Mouse (Mus musculus) kidney, postnatal 0 days (tissue): ENCODE measurements around the gene Lin7a. TPM values are rescaled to one million over a fixed set of nuclear protein-coding genes. Genes with fewer than 3 reads are reported as not detected.

ENCODE experiments used
- ATAC-seq: fragments of 200-750 bp; cut with Nextera tagmentation; replicated peaks from 2 replicates; pipeline ENCODE4 v1.8.0; 2017; ENCODE audit warnings: low read depth, moderate number of reproducible peaks, moderate TSS enrichment, moderate library complexity; ENCODE audit not compliant: low FRiP score
- DNase-seq: peaks from one replicate; pipeline ENCODE4 v3.0.0-alpha.2; 2016; ENCODE audit warnings: low spot score
- H3K27ac ChIP-seq: fragments of 300-500 bp; sonication (generic); 2 replicates; pipeline ENCODE4 v1.5.1; 2014; ENCODE audit warnings: mild to moderate bottlenecking
- H3K27me3 ChIP-seq: fragments of 300-500 bp; sonication (generic); 2 replicates; pipeline ENCODE4 v1.6.1; 2014; ENCODE audit warnings: low read length, mixed read lengths; ENCODE audit not compliant: insufficient read depth
- H3K36me3 ChIP-seq: fragments of 300-500 bp; sonication (generic); 2 replicates; pipeline ENCODE4 v1.6.1; 2014; ENCODE audit warnings: low read length, mixed read lengths; ENCODE audit not compliant: insufficient read depth
- H3K4me1 ChIP-seq: fragments of 300-500 bp; sonication (generic); replicated peaks from 2 replicates; pipeline ENCODE4 v1.6.1; 2014; ENCODE audit warnings: antibody characterized with exemption, low read length, mixed read lengths; ENCODE audit not compliant: insufficient read depth
- H3K4me2 ChIP-seq: fragments of 300-500 bp; sonication (generic); 2 replicates; pipeline ENCODE4 v1.6.1; 2014; ENCODE audit warnings: mild to moderate bottlenecking, low read length, moderate library complexity, mixed read lengths
- H3K4me3 ChIP-seq: fragments of 300-500 bp; sonication (generic); replicated peaks from 2 replicates; pipeline ENCODE4 v1.5.1; 2014; ENCODE audit warnings: low read depth, low read length
- H3K9ac ChIP-seq: fragments of 300-500 bp; sonication (generic); 2 replicates; pipeline ENCODE4 v1.6.1; 2014; ENCODE audit warnings: low read depth, low read length
- H3K9me3 ChIP-seq: fragments of 300-500 bp; sonication (generic); replicated peaks from 2 replicates; pipeline ENCODE4 v1.6.1; 2016; ENCODE audit warnings: low read length, inconsistent platforms, mixed read lengths
- CTCF ChIP-seq: IDR thresholded peaks from 2 replicates; pipeline ENCODE4 v1.5.1; 2016; ENCODE audit warnings: antibody characterized with exemption, low read depth, mild to moderate bottlenecking, moderate library complexity
- WGBS: fragments of 180-500 bp; shearing (Covaris S2); extraction: QIAGEN DNeasy Blood & Tissue Kit; methylation state at CpG from one replicate; pipeline ENCODE4 v1.1.7; 2014; 5-methylcytosine and 5-hydroxymethylcytosine counted together
- polyA plus RNA-seq: library from polyadenylated mRNA; unstranded; fragments of >200 nt; fragmentation: Nextera tagmentation; extraction: Ambion mirVana; gene quantifications from 2 replicates; pipeline ENCODE4 v1.2.1, GENCODE M21; 2015

Lin7a gene
- polyA plus RNA-seq, 1 experiment from 2014 or later: 0.54 TPM

DNA sequence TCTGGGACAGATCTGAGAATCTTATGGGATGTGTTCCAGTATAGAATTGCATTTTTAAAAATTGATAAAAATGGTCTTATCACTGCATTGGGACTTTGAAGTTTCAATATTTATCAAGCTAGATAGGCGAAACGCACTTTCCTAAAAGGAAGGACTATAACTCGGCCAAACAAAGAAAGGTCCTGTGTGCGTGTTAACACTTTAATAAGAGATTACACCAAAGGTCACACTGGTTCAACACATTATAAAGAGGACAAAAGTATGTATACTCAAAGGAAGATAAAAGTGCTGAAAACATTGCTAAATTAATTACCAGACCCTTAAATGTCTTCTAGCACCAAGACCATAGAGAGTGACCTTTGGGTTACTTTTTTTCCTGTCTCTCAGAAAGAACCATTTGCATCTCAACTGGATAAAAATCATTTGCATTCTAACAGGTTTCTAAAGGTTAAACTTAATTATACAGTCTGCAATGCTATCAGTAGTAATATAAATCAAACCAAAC, 46.1 kb upstream of the Lin7a start:
- Histone ChIP-seq H3K27ac (no peak overlapping the region), H3K4me2 (no peak overlapping the region), H3K4me1 (no peaks in the 10 kb centered on the region), H3K27me3 (no peaks in the 10 kb centered on the region), H3K9me3 (no peaks in the 10 kb centered on the region), H3K36me3 (no peaks in the 10 kb centered on the region), H3K9ac (no peak overlapping the region), H3K4me3 (no peak overlapping the region)
- 91% methylated on average over 4 of the region's 4 CpGs for WGBS
- no peak for TF ChIP-seq CTCF
- ATAC-seq (no peak), DNase-seq (no peak)

DNA sequence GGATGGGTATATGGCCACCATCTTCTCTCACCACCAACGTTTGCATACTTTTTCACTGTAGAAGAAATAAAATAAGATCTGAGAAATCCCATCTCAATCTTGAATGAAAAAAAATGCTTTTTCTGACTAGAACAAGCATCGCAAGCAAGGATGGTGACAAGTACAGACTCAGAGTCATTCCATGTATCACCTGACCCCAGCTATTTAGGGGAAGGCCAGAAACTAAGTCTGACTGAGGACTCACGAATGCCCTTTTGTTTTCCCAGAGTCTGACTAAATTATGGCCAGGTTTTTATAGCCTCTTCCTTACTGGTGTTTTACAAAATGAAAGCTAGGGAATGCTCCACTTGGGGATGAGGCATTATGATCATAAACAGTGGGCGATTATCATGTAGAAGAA, 45.6 kb upstream of the Lin7a start:
- WGBS: 79% methylated on average over 4 of the region's 4 CpGs
- Histone ChIP-seq H3K9me3 (no peaks in the 10 kb centered on the region), H3K27ac (no peak overlapping the region), H3K27me3 (no peaks in the 10 kb centered on the region), H3K36me3 (no peaks in the 10 kb centered on the region), H3K4me2 (no peak overlapping the region), H3K4me1 (no peaks in the 10 kb centered on the region), H3K4me3 (no peak overlapping the region), H3K9ac (no peak overlapping the region)
- DNase-seq (no peak), ATAC-seq (no peak)
- no peak for TF ChIP-seq CTCF

GRCm38 (mm10) chr10:107227901-107228300, 43.6 kb upstream of the Lin7a start:
- H3K27ac ChIP-seq: no peak overlapping the region
- DNase-seq: no peak

GRCm38 (mm10) chr10:107228776-107229175, 42.7 kb upstream of the Lin7a start:
- H3K27me3 ChIP-seq: no peaks in the 10 kb centered on the region
- no peak overlapping the region for H3K9ac ChIP-seq
- H3K27ac ChIP-seq: no peak overlapping the region
- no peaks in the 10 kb centered on the region for H3K9me3 ChIP-seq
- DNase-seq: no peak
- H3K4me1 ChIP-seq: no peaks in the 10 kb centered on the region
- H3K4me3 ChIP-seq: no peak overlapping the region
- no peak overlapping the region for H3K4me2 ChIP-seq
- ATAC-seq: no peak
- no peaks in the 10 kb centered on the region for H3K36me3 ChIP-seq
- no peak for TF ChIP-seq CTCF
- WGBS: 82% methylated on average over 5 of the region's 5 CpGs

More at GRCm38 (mm10) chr10:107227901-107228300, 43.6 kb upstream of the Lin7a start:
- no peak for TF ChIP-seq CTCF
- Histone ChIP-seq H3K9me3 (no peaks in the 10 kb centered on the region), H3K36me3 (no peaks in the 10 kb centered on the region), H3K4me2 (no peak overlapping the region), H3K4me3 (no peak overlapping the region), H3K4me1 (no peaks in the 10 kb centered on the region), H3K27me3 (no peaks in the 10 kb centered on the region), H3K9ac (no peak overlapping the region)
- no peak for ATAC-seq
- 92% methylated on average over 1 of the region's 1 CpGs for WGBS

DNA sequence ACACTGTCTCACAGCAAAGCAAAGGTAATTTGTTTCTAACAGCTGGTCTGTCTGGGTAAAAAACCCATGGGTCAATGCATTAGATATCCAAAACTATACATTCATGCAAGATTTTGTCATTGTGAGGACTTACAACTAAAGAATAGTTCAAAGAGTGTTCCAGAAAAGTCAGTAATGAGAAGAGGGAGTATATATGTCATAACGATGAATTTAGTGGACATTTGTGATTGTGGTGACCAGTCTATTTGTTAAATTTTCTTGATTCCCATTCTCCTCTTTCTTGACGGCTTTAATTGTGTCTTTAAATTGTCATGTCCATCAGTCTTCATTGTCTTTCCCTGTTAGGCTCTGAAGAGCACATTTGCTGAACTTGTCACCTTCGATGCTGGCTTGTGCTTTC, 42.1 kb upstream of the Lin7a start:
- Histone ChIP-seq H3K36me3 (no peaks in the 10 kb centered on the region), H3K27ac (no peak overlapping the region), H3K4me3 (no peak overlapping the region), H3K9ac (no peak overlapping the region), H3K9me3 (no peaks in the 10 kb centered on the region), H3K27me3 (no peaks in the 10 kb centered on the region), H3K4me2 (no peak overlapping the region), H3K4me1 (no peaks in the 10 kb centered on the region)
- no peak for TF ChIP-seq CTCF
- DNase-seq: no peak
- no peak for ATAC-seq
- 80% methylated on average over 3 of the region's 3 CpGs for WGBS

DNA sequence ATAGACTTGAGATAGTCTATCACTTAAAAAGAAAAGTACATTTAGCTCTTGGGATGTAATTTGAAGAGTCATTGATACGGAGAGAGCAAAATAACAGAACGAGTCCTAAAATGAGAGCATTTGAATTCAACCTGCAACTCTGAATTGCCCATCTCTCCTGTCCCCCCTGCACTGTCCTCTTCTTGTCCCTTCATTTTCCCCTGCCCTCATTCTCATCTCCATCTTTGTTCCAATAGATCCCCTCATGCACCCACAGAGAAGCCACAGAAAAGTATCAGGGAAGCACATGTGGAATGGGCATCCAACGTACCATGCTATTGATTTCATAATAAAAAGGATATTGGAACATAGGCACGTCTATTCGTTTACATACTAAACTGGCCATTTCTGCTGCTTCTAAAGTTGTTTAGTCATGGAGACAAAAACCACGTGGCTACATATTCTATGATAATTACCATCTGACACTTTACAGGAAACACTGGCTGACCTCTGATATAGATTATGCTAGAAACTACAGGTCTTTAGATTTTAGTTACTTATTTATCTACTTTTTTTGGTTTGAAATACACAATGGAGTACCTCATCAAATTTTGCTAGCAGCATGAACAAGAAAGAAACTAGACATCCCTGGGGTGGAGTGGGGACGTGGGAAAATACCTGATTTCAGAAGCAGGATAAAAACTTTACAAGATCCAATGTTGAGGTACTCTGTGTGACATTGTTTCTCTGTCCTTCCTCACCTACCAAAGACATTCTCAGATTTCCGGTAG, 41.2 kb upstream of the Lin7a start:
- Histone ChIP-seq H3K4me2 (no peak overlapping the region), H3K36me3 (no peaks in the 10 kb centered on the region), H3K9ac (no peak overlapping the region), H3K27ac (no peak overlapping the region), H3K9me3 (no peaks in the 10 kb centered on the region), H3K4me3 (no peak overlapping the region), H3K4me1 (no peaks in the 10 kb centered on the region), H3K27me3 (no peaks in the 10 kb centered on the region)
- WGBS: 81% methylated on average over 8 of the region's 8 CpGs
- DNase-seq: no peak
- TF ChIP-seq CTCF: no peak
- ATAC-seq: no peak

- H3K27me3 ChIP-seq: no peaks in the 10 kb centered on the region
Measured at GRCm38 (mm10) chr10:107230851-107231130, 40.7 kb upstream of the Lin7a start.

More at GRCm38 (mm10) chr10:107230851-107231130, 40.7 kb upstream of the Lin7a start:
- H3K4me1 ChIP-seq: no peaks in the 10 kb centered on the region
- no peak overlapping the region for H3K27ac ChIP-seq
- WGBS: 97% methylated on average over 1 of the region's 1 CpGs
- no peak for TF ChIP-seq CTCF
- H3K36me3 ChIP-seq: no peaks in the 10 kb centered on the region
- H3K4me2 ChIP-seq: no peak overlapping the region
- no peak for ATAC-seq
- no peak for DNase-seq
- no peak overlapping the region for H3K9ac ChIP-seq
- H3K9me3 ChIP-seq: no peaks in the 10 kb centered on the region
- H3K4me3 ChIP-seq: no peak overlapping the region
